Mouse (Mus musculus): ENCODE data around the gene Xirp1.

Xirp1 gene

GRCm38 (mm10) chr9:119969811-119970210, 53.6 kb downstream of the Xirp1 start:
- DNase-seq: no peak

- DNase-seq: no peak
Measured at GRCm38 (mm10) chr9:119966221-119966910, 57.0 kb downstream of the Xirp1 start.

GRCm38 (mm10) chr9:119965186-119965585, 58.2 kb downstream of the Xirp1 start:
- DNase-seq: peak; percentile 69

- DNase-seq: peak; percentile 55
Measured at GRCm38 (mm10) chr9:119964206-119964605, 59.2 kb downstream of the Xirp1 start.

All from kidney, adult 9 months (tissue).